Mouse (Mus musculus) hindbrain, embryonic 16.5 days (tissue): Measurements from ENCODE around the gene Hmga1b. TPM values are rescaled to one million over a fixed set of nuclear protein-coding genes. Genes with fewer than 3 reads are reported as not detected.
"Not testable (repeated sequence)": the region's sequence is repeated elsewhere in the genome, so short reads cannot be mapped to it uniquely, and the experiment has no call there.

Source experiments
- ATAC-seq: fragments of 200-750 bp; cut with Nextera tagmentation; 2 replicates; pipeline ENCODE4 v1.8.0; 2017; ENCODE audit warnings: moderate TSS enrichment, moderate library complexity
- H3K27ac ChIP-seq: fragments of 300-500 bp; sonication (generic); 2 replicates; pipeline ENCODE4 v1.5.1; 2014; ENCODE audit warnings: low read depth, mild to moderate bottlenecking, control low read depth, low read length, moderate library complexity
- H3K27me3 ChIP-seq: fragments of 300-500 bp; sonication (generic); replicated peaks from 2 replicates; pipeline ENCODE4 v1.6.1; 2014; ENCODE audit warnings: low read length; ENCODE audit not compliant: control insufficient read depth, insufficient read depth
- H3K36me3 ChIP-seq: fragments of 300-500 bp; sonication (generic); 2 replicates; pipeline ENCODE4 v1.6.1; 2014; ENCODE audit warnings: mild to moderate bottlenecking, low read length, moderate library complexity, mixed read lengths; ENCODE audit not compliant: control insufficient read depth, insufficient read depth
- H3K4me1 ChIP-seq: fragments of 300-500 bp; sonication (generic); 2 replicates; pipeline ENCODE4 v1.6.1; 2014; ENCODE audit warnings: low read depth, low read length; ENCODE audit not compliant: control insufficient read depth, insufficient read depth
- H3K4me2 ChIP-seq: fragments of 300-500 bp; sonication (generic); 2 replicates; pipeline ENCODE4 v1.6.1; 2014; ENCODE audit warnings: mild to moderate bottlenecking, low read length, control low read depth, moderate library complexity
- H3K4me3 ChIP-seq: fragments of 300-500 bp; sonication (generic); 2 replicates; pipeline ENCODE4 v1.5.1; 2014; ENCODE audit warnings: mild to moderate bottlenecking, low read length, control low read depth, moderate library complexity
- H3K9ac ChIP-seq: fragments of 300-500 bp; sonication (generic); 2 replicates; pipeline ENCODE4 v1.6.1; 2014; ENCODE audit warnings: low read depth, mild to moderate bottlenecking, control low read depth, low read length, moderate library complexity
- H3K9me3 ChIP-seq: fragments of 300-500 bp; sonication (generic); 2 replicates; pipeline ENCODE4 v1.6.1; 2014; ENCODE audit warnings: mild to moderate bottlenecking, low read length, moderate library complexity; ENCODE audit not compliant: control insufficient read depth
- WGBS: fragments of 180-500 bp; shearing (Covaris S2); extraction: QIAGEN DNeasy Blood & Tissue Kit; methylation state at CpG from one replicate; pipeline ENCODE4 v1.1.7; 2014; 5-methylcytosine and 5-hydroxymethylcytosine counted together
- polyA plus RNA-seq: library from polyadenylated mRNA; unstranded; fragments of >200 nt; fragmentation: Nextera tagmentation; extraction: Ambion mirVana; gene quantifications from 2 replicates; pipeline ENCODE4 v1.2.1, GENCODE M21; 2015

Gene Hmga1b
- polyA plus RNA-seq = 2.0 and 2.9 TPM in 2 replicates

DNA sequence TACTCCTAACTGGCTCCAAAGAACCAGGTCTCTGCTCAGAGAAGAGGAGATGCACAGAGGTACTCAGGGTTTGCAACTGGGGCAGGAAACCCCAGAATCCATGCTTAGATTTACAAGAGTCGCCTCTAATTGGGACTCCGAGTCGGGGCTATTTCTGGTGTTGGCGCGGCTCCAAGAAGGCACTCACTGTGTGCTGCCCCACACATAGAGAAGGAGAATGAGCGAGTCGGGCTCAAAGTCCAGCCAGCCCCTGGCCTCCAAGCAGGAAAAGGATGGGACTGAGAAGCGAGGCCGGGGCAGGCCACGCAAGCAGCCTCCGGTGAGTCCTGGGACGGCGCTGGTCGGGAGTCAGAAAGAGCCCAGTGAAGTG is at the start of gene Hmga1b:
TSS of gene Hmga1b (plus strand) at position 123 of the 370 bp plus-strand sequence.
- not testable (repeated sequence) for H3K4me3 ChIP-seq, H3K9ac ChIP-seq, H3K4me2 ChIP-seq, H3K4me1 ChIP-seq, ATAC-seq, H3K36me3 ChIP-seq, H3K27ac ChIP-seq, H3K27me3 ChIP-seq
- peaks cover 11% of the 10 kb centered on the region for H3K9me3 ChIP-seq
- 18% methylated on average over 14 of the region's 14 CpGs for WGBS

DNA sequence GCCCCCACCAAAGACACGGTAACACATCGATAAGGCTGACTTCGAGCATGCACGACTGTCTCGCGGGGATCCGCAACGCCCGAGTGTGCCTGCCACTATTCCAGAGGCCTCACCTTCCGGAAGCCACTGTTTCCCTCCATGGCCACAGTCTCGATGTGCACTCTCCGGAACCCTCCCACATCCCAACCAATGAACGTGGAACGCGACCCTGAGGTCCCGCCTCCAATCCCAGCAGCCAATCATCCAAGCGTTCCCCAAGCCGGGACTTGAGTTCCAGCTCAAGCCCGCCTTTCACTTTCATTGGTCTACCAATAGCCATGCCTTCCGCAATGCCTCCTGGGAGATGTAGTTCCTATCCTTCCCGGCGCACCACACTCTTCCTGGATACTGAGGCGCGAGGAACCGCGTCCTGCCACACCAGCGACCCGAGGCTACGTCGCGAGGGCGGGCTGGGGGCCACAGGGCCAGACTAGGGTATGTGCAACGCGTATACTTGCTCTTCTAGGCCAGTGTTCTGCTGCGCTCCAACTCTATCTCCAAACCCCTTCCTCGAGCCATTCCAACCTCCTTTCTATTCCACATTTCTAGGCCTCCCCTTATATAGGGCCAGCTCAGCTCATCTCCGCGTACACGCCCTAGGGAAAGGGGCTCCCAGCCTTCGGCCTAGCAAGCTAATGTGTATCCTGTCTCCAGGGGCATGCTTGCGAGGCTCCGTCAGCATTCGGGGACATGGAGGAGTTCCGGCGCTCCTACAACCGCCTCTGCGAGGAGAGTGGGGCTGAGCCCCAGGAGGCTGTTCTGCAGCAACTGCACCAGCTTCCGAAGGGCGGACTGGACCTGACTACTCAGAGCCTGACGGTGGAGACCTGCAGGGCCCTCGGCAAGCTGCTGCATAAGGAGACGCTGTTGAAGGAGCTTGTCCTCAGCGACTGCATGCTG is 48.7 kb upstream of the Hmga1b start, which contains the start of the genes Cenpx and Lrrc45:
TSS of gene Cenpx (minus strand) at position 159 of the 939 bp plus-strand sequence.
TSS of gene Lrrc45 (plus strand) at position 346 of the 939 bp plus-strand sequence.
- Histone ChIP-seq H3K4me2 (peak within 1 kb of the TSS; percentile 99), H3K4me1 (peaks cover 19% of the 10 kb centered on the region), H3K27ac (peak within 1 kb of the TSS; percentile 83), H3K9me3 (no peaks in the 10 kb centered on the region), H3K4me3 (peak within 1 kb of the TSS; percentile 68), H3K27me3 (no peaks in the 10 kb centered on the region), H3K9ac (peak within 1 kb of the TSS; percentile 78), H3K36me3 (peaks cover 13% of the 10 kb centered on the region)
- WGBS = 2% methylated on average over 53 of the region's 53 CpGs
- ATAC-seq = peak; percentile 98

DNA sequence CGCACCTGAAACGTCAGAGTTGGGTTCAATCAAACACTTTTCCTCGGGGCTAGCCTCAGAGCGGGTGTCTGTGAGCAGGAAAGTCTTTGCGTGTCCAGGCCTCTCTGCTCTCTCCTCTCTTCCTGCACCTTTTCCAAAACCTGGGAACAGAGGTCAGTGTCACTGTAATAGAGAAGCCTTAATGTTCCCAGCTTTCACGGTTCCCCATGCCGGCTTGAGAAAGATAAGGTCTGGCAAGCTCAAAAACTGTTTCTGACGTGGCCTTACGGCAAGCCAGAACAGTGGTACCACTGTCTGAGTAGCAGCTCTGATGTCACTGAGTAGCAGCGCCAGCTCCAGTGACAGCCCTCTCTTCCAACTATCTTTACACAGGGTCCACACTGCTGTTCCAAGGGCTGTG is 48.0 kb upstream of the Hmga1b start:
- no peak overlapping the region for H3K27ac ChIP-seq
- peak overlapping the region; percentile 99 for H3K4me2 ChIP-seq
- H3K9me3 ChIP-seq = no peaks in the 10 kb centered on the region
- peak overlapping the region; percentile 68 for H3K4me3 ChIP-seq
- WGBS = 61% methylated on average over 10 of the region's 10 CpGs
- H3K27me3 ChIP-seq = no peaks in the 10 kb centered on the region
- peak overlapping the region; percentile 78 for H3K9ac ChIP-seq
- ATAC-seq = no peak
- peaks cover 13% of the 10 kb centered on the region for H3K36me3 ChIP-seq
- peaks cover 19% of the 10 kb centered on the region for H3K4me1 ChIP-seq

DNA sequence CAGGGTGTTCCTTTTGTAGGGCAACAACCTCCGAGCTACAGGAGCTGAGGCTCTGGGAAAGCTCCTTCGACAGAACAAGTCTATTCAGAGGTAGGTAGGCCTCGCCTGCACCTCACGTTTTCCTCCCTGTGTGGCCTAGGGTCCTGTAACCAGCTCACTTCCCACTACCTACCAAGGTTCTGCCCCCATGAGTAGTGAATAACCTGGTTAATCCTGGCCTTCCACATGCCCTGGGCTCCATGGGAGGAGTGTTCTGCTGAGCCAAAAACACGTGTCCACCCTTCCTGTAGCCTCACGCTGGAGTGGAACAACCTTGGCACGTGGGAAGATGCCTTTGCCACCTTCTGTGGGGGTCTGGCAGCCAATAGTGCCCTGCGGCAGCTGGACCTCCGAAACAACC is 47.5 kb upstream of the Hmga1b start:
- no peak overlapping the region for H3K4me3 ChIP-seq
- H3K27ac ChIP-seq = no peak overlapping the region
- H3K4me1 ChIP-seq = peaks cover 19% of the 10 kb centered on the region
- H3K4me2 ChIP-seq = no peak overlapping the region
- H3K27me3 ChIP-seq = no peaks in the 10 kb centered on the region
- H3K9ac ChIP-seq = no peak overlapping the region
- ATAC-seq = no peak
- H3K36me3 ChIP-seq = peaks cover 13% of the 10 kb centered on the region
- no peaks in the 10 kb centered on the region for H3K9me3 ChIP-seq
- 89% methylated on average over 9 of the region's 9 CpGs for whole genome bisulfite sequencing

DNA sequence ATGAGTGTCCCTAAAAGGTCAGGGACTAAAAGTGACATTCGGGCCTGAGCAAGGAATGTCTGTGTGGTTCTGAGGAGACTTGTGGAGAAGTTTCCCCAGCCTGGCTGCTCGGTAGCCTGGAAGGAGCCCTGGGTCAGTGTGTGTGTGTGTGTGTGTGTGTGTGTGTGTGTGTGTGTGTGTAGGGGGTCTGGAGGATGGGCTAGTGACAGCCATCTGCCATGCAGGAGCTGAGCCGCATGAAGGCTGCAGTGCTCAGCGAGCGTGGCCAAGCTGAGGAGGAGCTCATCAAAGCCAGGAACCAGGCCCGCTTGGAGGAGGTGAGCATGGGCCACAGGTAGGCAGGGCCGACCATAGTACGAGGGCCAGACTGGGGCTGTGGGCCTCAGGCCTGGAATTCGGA is 43.4 kb upstream of the Hmga1b start:
- H3K27me3 ChIP-seq = no peaks in the 10 kb centered on the region
- no peak for ATAC-seq
- H3K27ac ChIP-seq = no peak overlapping the region
- no peak overlapping the region for H3K4me2 ChIP-seq
- H3K9ac ChIP-seq = no peak overlapping the region
- H3K4me1 ChIP-seq = peaks cover 21% of the 10 kb centered on the region
- WGBS = 88% methylated on average over 9 of the region's 9 CpGs
- H3K4me3 ChIP-seq = no peak overlapping the region
- peaks cover 14% of the 10 kb centered on the region for H3K36me3 ChIP-seq
- H3K9me3 ChIP-seq = no peaks in the 10 kb centered on the region

DNA sequence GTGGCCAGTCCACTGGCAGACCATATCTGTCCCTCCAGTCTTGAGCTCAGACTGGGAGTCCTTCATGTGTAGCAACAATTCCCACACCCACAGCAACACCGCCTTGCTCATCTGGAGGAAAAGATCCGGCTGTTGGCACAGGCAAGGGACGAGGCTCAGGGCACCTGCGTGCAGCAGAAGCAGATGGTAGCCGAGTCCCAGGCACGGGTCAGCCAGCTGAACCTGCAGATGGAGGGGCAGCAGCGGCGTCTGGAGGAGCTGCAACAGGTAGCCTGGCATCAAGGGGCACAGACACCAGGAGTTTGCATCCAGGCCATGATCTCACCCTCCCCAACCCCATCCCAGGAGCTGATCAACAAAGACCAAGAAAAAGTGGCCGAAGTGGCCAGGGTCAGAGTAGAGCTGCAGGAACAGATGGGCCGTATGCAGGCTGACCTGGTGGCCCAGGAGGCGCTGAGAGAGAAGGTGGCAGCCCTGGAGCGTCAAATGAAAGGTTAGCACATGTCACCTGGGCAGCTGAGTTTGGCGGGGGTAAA is 42.7 kb upstream of the Hmga1b start:
- Histone ChIP-seq H3K4me1 (peaks cover 15% of the 10 kb centered on the region), H3K27ac (no peak overlapping the region), H3K36me3 (peaks cover 14% of the 10 kb centered on the region), H3K9ac (no peak overlapping the region), H3K27me3 (no peaks in the 10 kb centered on the region), H3K9me3 (no peaks in the 10 kb centered on the region), H3K4me2 (peak overlapping the region; percentile 11; the same call in 1 of the 2 replicates), H3K4me3 (no peak overlapping the region)
- WGBS = 76% methylated on average over 13 of the region's 13 CpGs
- ATAC-seq = no peak

DNA sequence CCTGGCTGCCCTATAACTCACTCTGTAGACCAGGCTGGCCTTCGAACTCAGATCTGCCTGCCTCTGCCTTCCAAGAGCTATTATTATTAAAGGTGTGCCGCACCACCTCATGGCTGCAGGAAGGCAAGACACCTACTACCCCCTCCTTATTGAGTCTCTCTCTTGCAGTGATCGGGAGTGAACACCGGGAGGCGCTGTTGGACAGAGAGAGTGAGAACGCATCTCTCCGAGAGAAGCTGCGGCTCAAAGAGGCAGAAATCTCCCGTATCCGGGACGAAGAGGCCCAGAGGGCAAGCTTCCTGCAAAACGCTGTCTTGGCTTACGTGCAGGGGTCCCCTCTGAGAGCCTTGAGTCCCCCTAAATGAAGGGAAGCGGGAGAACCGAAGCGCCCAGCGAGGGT is 42.1 kb upstream of the Hmga1b start:
- Histone ChIP-seq H3K9ac (peak overlapping the region; percentile 95), H3K27ac (peak overlapping the region; percentile 82), H3K9me3 (no peaks in the 10 kb centered on the region), H3K36me3 (peaks cover 14% of the 10 kb centered on the region), H3K4me1 (peaks cover 14% of the 10 kb centered on the region), H3K27me3 (no peaks in the 10 kb centered on the region), H3K4me2 (peak overlapping the region; percentile 64), H3K4me3 (peak overlapping the region; percentile 64)
- 11% methylated on average over 17 of the region's 17 CpGs for WGBS
- 0 out of 2 replicates have a peak, but pooled peaks have one; percentile 9 for ATAC-seq

DNA sequence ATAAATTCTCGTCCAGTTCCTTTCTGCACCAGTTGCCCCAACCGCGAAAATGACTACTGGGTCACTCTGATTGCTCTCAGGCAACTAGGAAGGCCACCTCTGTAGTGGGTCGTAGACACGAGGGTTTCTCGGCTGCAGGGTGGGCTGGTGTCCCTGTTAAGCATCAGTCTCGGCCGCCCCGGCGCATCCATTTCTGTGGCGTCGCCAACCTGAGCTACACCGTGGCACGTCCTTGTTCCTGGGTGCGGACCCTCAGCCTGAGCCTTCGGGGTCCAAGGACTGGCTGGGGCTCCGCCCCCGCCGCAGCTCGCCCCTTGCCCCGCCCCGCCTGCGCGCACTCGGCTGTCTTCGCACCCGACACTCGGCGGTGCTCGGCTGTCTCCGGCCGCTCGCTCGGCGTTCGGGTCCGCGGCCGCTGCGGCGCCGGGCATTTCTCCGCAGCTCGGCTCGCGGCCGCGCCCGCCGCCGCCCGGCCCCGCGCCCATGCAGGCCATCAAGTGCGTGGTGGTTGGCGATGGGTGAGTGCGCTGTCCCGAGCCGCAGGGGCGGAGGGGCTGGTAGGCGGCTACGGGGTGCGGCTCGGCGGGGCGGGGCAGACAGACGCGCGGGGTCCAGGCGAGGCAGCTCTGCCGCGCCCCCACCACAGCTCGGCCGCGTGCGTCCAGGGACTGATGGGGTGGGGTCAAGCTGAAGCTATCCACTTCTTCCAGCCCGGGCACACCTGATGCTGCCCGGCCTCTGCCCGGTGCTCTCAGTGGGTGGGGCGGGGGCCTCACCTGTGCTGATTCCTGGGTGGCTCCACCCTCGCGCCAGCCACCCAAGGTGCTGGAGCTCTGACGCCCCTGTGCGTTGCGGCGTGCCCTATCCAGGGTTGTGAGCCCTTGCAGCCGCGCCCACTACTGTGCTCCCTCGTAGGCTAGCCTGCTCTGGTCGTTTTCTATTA is 41.2 kb upstream of the Hmga1b start, which contains the start of gene Rac3:
TSS of gene Rac3 (plus strand) at position 347 of the 943 bp plus-strand sequence.
- H3K27ac ChIP-seq = peak within 1 kb of the TSS; percentile 82
- WGBS = under 1% methylated on average over 70 of the region's 90 CpGs
- H3K4me2 ChIP-seq = peak within 1 kb of the TSS; percentile 64
- H3K27me3 ChIP-seq = no peaks in the 10 kb centered on the region
- H3K9me3 ChIP-seq = no peaks in the 10 kb centered on the region
- H3K9ac ChIP-seq = peak within 1 kb of the TSS; percentile 95
- H3K4me3 ChIP-seq = peak within 1 kb of the TSS; percentile 64
- peaks cover 18% of the 10 kb centered on the region for H3K36me3 ChIP-seq
- H3K4me1 ChIP-seq = peaks cover 16% of the 10 kb centered on the region
- peak; percentile 90 for ATAC-seq
